Mouse (Mus musculus) yolk sac, embryonic 10.5 days (tissue): ENCODE measurements around the gene Birc3.
"Not testable (repeated sequence)": the region's sequence is repeated elsewhere in the genome, so short reads cannot be mapped to it uniquely, and the experiment has no call there.

Experiments
- DNase-seq: peaks from one replicate; pipeline ENCODE4 v3.0.0-alpha.2; 2017; ENCODE audit warnings: low spot score

Birc3 gene

GRCm38 (mm10) chr9:7867981-7868380 is 5.0 kb downstream of the Birc3 start:
- no peak for DNase-seq

DNA sequence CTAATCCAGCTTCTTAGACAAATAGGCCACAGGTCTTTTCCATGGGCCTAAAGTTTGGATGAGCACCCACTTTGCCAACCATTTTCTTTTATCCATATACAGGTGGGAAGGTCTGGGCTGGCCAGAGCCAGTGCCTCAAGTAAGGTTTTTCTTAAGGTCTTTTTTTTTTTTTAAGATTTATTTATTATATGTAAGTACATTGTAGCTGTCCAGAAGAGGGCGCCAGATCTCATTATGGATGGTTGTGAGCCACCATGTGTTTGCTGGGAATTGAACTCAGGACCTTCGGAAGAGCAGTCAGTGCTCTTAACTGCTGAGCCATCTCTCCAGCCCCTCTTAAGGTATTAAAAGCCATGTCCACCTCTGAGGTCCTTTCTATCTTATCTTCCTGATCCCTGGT is 6.0 kb downstream of the Birc3 start:
- DNase-seq: not testable (repeated sequence)

DNA sequence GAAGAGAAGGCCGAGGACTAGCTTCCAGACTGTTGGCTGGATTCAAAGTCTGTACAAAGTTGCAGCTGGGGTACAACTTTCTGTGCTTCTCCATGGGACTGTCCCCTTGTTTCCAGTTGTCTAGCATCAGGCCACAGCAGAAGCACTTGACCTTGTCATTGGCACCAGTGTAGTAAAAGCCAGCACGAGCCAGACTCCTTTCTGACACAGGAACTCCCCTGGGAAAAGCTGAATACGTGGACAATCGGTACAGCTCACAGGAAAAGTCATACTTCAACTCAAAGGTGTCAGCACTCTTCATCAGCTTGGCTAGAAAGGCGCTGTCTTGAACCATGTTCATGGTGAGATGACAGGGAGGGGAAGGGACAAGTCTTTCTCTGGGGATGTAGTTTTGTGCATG is 12.0 kb downstream of the Birc3 start:
- DNase-seq: no peak

GRCm38 (mm10) chr9:7855912-7856311 is 17.1 kb downstream of the Birc3 start:
- DNase-seq: no peak

GRCm38 (mm10) chr9:7855374-7855773 is 17.6 kb downstream of the Birc3 start:
- peak; percentile 59 for DNase-seq

- DNase-seq: not testable (repeated sequence)
These were observed 18.8 kb downstream of the Birc3 start for GRCm38 (mm10) chr9:7854196-7854595.

GRCm38 (mm10) chr9:7852346-7853230 is 20.4 kb downstream of the Birc3 start:
- peak; percentile 41 for DNase-seq

DNA sequence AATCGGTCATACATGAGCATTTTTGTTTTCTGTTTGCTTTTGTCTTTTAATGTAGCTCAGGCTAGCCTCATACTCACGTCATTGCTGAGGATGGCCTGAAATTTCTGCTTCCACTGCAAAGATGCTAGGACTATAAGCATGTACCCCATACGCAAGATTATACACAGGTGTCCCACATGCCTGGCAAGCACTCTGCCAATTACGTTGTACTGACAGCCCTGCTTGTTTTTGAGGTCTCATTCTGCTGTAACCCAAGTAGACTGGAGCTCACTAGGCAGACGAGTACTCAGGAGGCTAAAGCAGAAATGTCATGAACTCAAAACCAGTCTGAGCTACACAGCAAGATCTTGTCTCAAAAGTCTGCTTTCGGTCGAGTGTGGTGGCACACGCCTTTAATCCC is 21.1 kb downstream of the Birc3 start:
- no peak for DNase-seq

DNA sequence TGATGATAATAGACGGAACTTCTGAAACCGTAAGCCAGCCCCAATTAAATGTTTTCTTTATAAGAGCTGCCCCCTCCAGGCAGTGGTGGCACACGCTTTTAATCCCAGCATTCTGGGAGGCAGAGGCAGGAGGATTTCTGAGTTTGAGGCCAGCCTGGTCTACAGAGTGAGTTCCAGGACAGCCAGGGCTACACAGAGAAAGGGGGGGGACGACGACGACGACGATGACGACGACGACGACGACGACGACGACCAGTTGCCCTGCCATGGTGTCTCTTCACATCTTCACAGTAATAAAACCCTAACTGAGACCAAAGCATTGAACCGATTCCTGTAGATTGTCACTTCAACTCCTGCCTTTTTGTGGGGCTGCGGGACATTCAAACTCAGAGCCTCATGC is 24.8 kb downstream of the Birc3 start:
- DNase-seq: no peak

- DNase-seq: no peak
These were observed 26.3 kb downstream of the Birc3 start for GRCm38 (mm10) chr9:7846667-7847199.

GRCm38 (mm10) chr9:7845216-7845895 is 27.6 kb downstream of the Birc3 start:
- DNase-seq: no peak

DNA sequence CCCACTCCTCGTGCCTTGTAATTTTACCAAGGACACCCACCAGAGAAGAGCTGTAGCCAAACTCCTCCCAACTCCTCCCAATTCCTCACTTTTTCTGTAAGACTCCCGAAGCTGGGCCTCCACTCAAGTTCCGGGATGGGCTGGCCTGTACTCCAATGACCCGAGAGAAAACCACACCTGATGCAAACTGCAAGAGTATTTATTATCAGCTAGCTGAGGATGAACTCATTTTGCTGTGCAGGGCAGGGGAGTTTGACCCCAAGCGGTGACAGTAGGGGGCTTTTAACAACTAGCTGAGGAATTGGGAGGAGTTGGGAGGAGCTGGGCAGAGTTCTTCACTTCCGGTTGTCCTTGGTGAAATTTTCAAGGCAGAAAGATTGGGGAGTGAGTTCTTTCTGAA is 31.8 kb downstream of the Birc3 start:
- no peak for DNase-seq

DNA sequence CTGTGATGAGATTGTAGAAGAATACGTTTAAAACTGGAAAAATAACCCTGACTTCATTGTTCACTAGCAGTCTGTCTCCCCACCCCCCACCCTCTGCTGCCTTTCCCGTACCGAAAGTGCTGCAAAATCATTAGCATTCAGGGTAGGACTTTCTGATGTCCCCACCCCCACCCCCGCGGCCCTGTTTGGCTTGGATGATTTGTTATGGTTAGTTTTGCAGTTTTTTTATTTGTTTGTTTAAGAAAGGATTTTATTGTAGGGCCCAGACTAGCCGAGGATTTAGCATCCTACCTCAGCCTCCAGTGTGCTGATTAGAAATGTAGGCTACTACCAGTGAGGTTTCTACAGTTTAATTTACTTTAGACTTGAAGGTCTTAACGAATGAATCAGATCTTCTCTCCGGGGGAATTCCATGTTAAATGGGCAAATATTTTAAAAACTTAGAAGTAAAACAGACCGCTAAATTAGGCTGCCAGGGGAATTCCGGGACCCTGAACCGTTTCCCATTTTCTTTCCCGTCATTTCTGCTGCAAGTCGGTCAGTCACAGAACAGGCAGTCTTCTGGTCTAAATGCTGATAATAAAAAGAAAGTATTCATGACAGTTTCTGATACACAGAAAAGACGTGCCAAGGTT is 35.1 kb downstream of the Birc3 start:
- peak; percentile 64 for DNase-seq

GRCm38 (mm10) chr9:7836905-7837805 is 35.8 kb downstream of the Birc3 start, which contains the start of gene Birc2:
Birc2 (minus strand) TSS chr9:7837064.
- peak; percentile 97 for DNase-seq

DNA sequence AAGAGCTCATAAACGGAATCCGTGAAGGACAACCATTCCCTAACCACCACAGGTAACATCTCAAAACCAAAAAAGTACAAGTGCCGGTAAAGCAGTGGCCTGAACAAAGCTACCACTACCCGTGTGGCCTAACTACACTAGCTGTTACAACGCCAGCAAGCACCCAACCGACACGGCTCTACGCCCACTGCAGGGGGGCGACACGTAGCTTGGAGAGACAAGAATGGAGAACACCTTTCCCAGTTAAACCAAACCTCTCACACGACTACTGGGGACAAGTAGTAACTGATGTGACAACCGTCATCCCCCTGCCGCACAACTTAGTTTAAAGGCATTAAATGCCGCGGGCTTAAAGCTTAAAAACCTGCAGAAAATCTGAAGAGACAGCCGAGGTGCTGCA is 36.7 kb downstream of the Birc3 start:
- DNase-seq: peak; percentile 74

GRCm38 (mm10) chr9:7835302-7835701 is 37.7 kb downstream of the Birc3 start:
- no peak for DNase-seq

DNA sequence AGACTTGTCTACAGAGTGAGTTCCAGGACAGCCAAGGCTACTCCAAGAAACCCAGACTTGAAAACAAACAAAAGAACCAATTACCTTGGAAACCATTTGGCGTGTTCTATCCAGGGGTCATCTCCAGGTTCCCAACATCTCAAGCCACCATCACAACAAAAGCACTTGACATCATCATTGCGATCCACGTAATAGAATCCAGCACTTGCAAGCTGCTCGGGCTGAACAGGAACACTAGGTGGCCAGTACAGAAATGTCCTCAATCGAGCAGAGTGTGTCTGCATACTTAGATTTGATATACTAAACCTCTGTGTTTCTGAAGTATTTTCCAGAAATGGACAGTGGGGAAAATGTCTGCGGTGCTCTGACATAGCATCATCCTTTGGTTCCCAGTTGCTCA is 39.6 kb downstream of the Birc3 start:
- no peak for DNase-seq

- DNase-seq: no peak
These were observed 43.2 kb downstream of the Birc3 start for GRCm38 (mm10) chr9:7829531-7830528.

GRCm38 (mm10) chr9:7828706-7829105 is 44.3 kb downstream of the Birc3 start:
- no peak for DNase-seq

- DNase-seq: no peak
These were observed 48.1 kb downstream of the Birc3 start for GRCm38 (mm10) chr9:7824916-7825315.
